18 mouse cellular contexts compared by ENCODE assay signal in the genomic region with DNA sequence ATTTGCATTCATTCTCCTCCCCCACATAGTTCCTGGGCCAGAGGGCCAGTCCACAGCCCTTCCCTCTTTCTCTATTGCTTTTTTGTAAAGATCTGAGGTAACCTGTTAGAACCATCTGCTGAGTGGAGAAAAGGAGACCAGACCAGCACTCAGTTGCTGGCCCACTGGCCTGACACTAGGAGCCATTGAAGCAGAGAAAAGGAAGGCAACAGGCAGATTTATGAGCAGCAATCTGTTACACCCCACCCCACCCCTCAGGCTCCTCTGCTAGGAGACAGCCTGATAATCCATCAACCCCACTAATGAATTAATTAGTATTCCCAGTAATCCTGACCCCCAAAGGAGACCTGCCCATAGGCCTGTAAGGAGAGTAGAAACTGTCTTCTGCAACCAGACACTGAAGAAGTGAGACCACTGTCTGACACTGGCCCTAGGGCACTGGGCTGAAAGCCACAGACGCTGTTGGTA. TPM values are rescaled to one million over a fixed set of nuclear protein-coding genes. Genes with fewer than 3 reads are reported as not detected.
DNase-seq lines count a peak whose midpoint lies in the region; ATAC-seq and TF ChIP-seq lines count a peak whose summit lies in the region.
"Had no signal": no experiment of that assay in that cellular context is flagged by ENCODE, and none has a peak within 500 bp of the region (broad histone marks: within the 10 kb centered on the region; RNA-seq: fewer than 3 reads in every experiment).

No protein-coding gene starts in this region.

- no peak for TF ChIP-seq POLR2A in thymus, adult 2 months (IDR thresholded peaks at IDR 0.05; ENCODE audit: control insufficient read depth, extremely low read depth, insufficient read depth, low read length, poor library complexity)

- H3K36me3 ChIP-seq in forebrain, embryonic 13.5 days (ENCODE audit: poor library complexity, severe bottlenecking): no peaks in the 10 kb centered on the region
- no peaks in the 10 kb centered on the region for H3K36me3 ChIP-seq in hindbrain, postnatal 0 days (ENCODE audit: insufficient read depth, low read length)
- no peaks in the 10 kb centered on the region for H3K36me3 ChIP-seq in neural tube, embryonic 11.5 days (ENCODE audit: control insufficient read depth, insufficient read depth, low read length)
- H3K36me3 ChIP-seq in thymus, adult 2 months (ENCODE audit: control insufficient read depth, insufficient read depth, low read length): no peaks in the 10 kb centered on the region
- no peaks in the 10 kb centered on the region for H3K36me3 ChIP-seq in intestine, embryonic 15.5 days
- H3K36me3 ChIP-seq: heart, embryonic 10.5 days; limb, embryonic 15.5 days; lung, embryonic 15.5 days had no signal

- H3K9me3 ChIP-seq in forebrain, embryonic 13.5 days (replicated peaks): no peaks in the 10 kb centered on the region
- no peaks in the 10 kb centered on the region for H3K9me3 ChIP-seq in hindbrain, postnatal 0 days (ENCODE audit: low read length)
- H3K9me3 ChIP-seq in neural tube, embryonic 11.5 days (ENCODE audit: control insufficient read depth, low read length): no peaks in the 10 kb centered on the region
- no peaks in the 10 kb centered on the region for H3K9me3 ChIP-seq in intestine, embryonic 15.5 days
- H3K9me3 ChIP-seq: heart, embryonic 10.5 days; limb, embryonic 15.5 days; lung, embryonic 15.5 days had no signal

- TF ChIP-seq CTCF in hindbrain, postnatal 0 days (IDR thresholded peaks at IDR 0.05; ENCODE audit: low read depth): no peak
- TF ChIP-seq CTCF in thymus, adult 2 months (IDR thresholded peaks at IDR 0.05; ENCODE audit: borderline replicate concordance, control insufficient read depth, extremely low read depth, insufficient read depth, low read length, poor library complexity): no peak

- peaks cover 5% of the 10 kb centered on the region; the same call in 1 of the 2 replicates for H3K4me1 ChIP-seq in forebrain, embryonic 13.5 days
- H3K4me1 ChIP-seq in hindbrain, postnatal 0 days (ENCODE audit: insufficient read depth, low read length): no peaks in the 10 kb centered on the region
- H3K4me1 ChIP-seq in neural tube, embryonic 11.5 days (ENCODE audit: control insufficient read depth, insufficient read depth, low read length): 0 out of 2 replicates have a peak, but pooled peaks cover 7% of the 10 kb centered on the region
- H3K4me1 ChIP-seq in thymus, adult 2 months (replicated peaks; ENCODE audit: control insufficient read depth, insufficient read depth, low read length): no peaks in the 10 kb centered on the region
- H3K4me1 ChIP-seq in intestine, embryonic 15.5 days (replicated peaks): no peaks in the 10 kb centered on the region
- H3K4me1 ChIP-seq: heart, embryonic 10.5 days; limb, embryonic 15.5 days; lung, embryonic 15.5 days had no signal

- 11% methylated on average over 1 of the region's 1 CpGs for WGBS in forebrain, embryonic 13.5 days
- WGBS in hindbrain, postnatal 0 days: 13% methylated on average over 1 of the region's 1 CpGs
- 4% methylated on average over 1 of the region's 1 CpGs for WGBS in neural tube, embryonic 11.5 days
- 29% methylated on average over 1 of the region's 1 CpGs for WGBS in thymus, adult 2 months
- 24% methylated on average over 1 of the region's 1 CpGs for WGBS in intestine, embryonic 15.5 days

- H3K4me2 ChIP-seq in forebrain, embryonic 13.5 days: no peak overlapping the region
- H3K4me2 ChIP-seq in hindbrain, postnatal 0 days (ENCODE audit: low read depth, low read length): no peak overlapping the region
- H3K4me2 ChIP-seq in neural tube, embryonic 11.5 days (ENCODE audit: low read depth): no peak overlapping the region
- no peak overlapping the region for H3K4me2 ChIP-seq in intestine, embryonic 15.5 days (replicated peaks)
- H3K4me2 ChIP-seq: limb, embryonic 15.5 days; lung, embryonic 15.5 days had no signal

- H3K27ac ChIP-seq in forebrain, embryonic 13.5 days: no peak overlapping the region
- no peak overlapping the region for H3K27ac ChIP-seq in hindbrain, postnatal 0 days
- H3K27ac ChIP-seq in neural tube, embryonic 11.5 days (ENCODE audit: low read depth, low read length): 0 out of 2 replicates have a peak overlapping the region, but pooled peaks have one; percentile 2
- H3K27ac ChIP-seq in thymus, adult 2 months (ENCODE audit: control insufficient read depth, insufficient read depth, low read length): no peak overlapping the region
- H3K27ac ChIP-seq in intestine, embryonic 15.5 days: no peak overlapping the region
- H3K27ac ChIP-seq: gastrocnemius, adult 2 months; heart, embryonic 10.5 days; limb, embryonic 15.5 days; lung, embryonic 15.5 days; stomach, postnatal 0 days had no signal

- ATAC-seq in forebrain, embryonic 13.5 days: peak; percentile 71
- ATAC-seq in hindbrain, postnatal 0 days: peak; percentile 76
- ATAC-seq in neural tube, embryonic 11.5 days (ENCODE audit: insufficient read depth, low FRiP score, low TSS enrichment): peak; percentile 89
- no peak for ATAC-seq in intestine, embryonic 15.5 days
- ATAC-seq: activated CD4-positive, CD25-positive, alpha-beta regulatory T cell, adult 4 months; CD4-positive, CD25-positive, alpha-beta regulatory T cell, adult 4 months had no signal

- no peaks in the 10 kb centered on the region for H3K27me3 ChIP-seq in forebrain, embryonic 13.5 days
- no peaks in the 10 kb centered on the region for H3K27me3 ChIP-seq in hindbrain, postnatal 0 days (ENCODE audit: insufficient read depth, low read length)
- H3K27me3 ChIP-seq in neural tube, embryonic 11.5 days (ENCODE audit: control insufficient read depth, insufficient read depth, low read length): no peaks in the 10 kb centered on the region
- no peaks in the 10 kb centered on the region for H3K27me3 ChIP-seq in thymus, adult 2 months (ENCODE audit: control insufficient read depth, insufficient read depth, low read length)
- H3K27me3 ChIP-seq in intestine, embryonic 15.5 days (replicated peaks): no peaks in the 10 kb centered on the region
- H3K27me3 ChIP-seq: limb, embryonic 15.5 days; lung, embryonic 15.5 days had no signal

- peak; percentile 52 for DNase-seq in embryo, embryonic 11 days
- peak; percentile 34 for DNase-seq in hindbrain, postnatal 0 days (ENCODE audit: low spot score)
- DNase-seq in neural tube, embryonic 11.5 days (ENCODE audit: low spot score): peak; percentile 53
- no peak for DNase-seq in frontal cortex, adult 2 months (ENCODE audit: extremely low spot score in 1 of 2, low spot score in 1 of 2)
- no peak for DNase-seq in testis, postnatal 14 days (ENCODE audit: low spot score)
- no peak for DNase-seq in thymus, adult 2 months
- DNase-seq: cerebellum, adult 11-12 months; gastrocnemius, adult 2 months had no signal

- H3K4me3 ChIP-seq in forebrain, embryonic 13.5 days: no peak overlapping the region
- no peak overlapping the region for H3K4me3 ChIP-seq in hindbrain, postnatal 0 days (ENCODE audit: low read length)
- no peak overlapping the region for H3K4me3 ChIP-seq in neural tube, embryonic 11.5 days (ENCODE audit: low read depth, low read length)
- H3K4me3 ChIP-seq in thymus, adult 2 months (ENCODE audit: control insufficient read depth, insufficient read depth, low read length): no peak overlapping the region
- H3K4me3 ChIP-seq in intestine, embryonic 15.5 days (replicated peaks): no peak overlapping the region
- H3K4me3 ChIP-seq: gastrocnemius, adult 2 months; heart, embryonic 10.5 days; limb, embryonic 15.5 days; lung, embryonic 15.5 days had no signal

- H3K9ac ChIP-seq in forebrain, embryonic 13.5 days: no peak overlapping the region
- H3K9ac ChIP-seq in hindbrain, postnatal 0 days (replicated peaks; ENCODE audit: low read length): no peak overlapping the region
- no peak overlapping the region for H3K9ac ChIP-seq in neural tube, embryonic 11.5 days (ENCODE audit: low read length)
- H3K9ac ChIP-seq in intestine, embryonic 15.5 days: no peak overlapping the region
- H3K9ac ChIP-seq: limb, embryonic 15.5 days; lung, embryonic 15.5 days had no signal

RNA-seq across cellular contexts. Expression of gene Neurod4, which starts 2.0 kb away (rescaled TPM):
- 4.4 and 4.7 TPM in 2 replicates for polyA plus RNA-seq in forebrain, embryonic 13.5 days (2015; fragmentation: Nextera tagmentation; extraction: Ambion mirVana)
- 0.65 and 2.6 TPM in 2 replicates for total RNA-seq in hindbrain, postnatal 0 days (2014; rRNA removed)
- 0.91 and 1.3 TPM in 2 replicates for polyA plus RNA-seq in hindbrain, postnatal 0 days (2015; fragmentation: Nextera tagmentation; extraction: Ambion mirVana)
- polyA plus RNA-seq in neural tube, embryonic 11.5 days (2014; fragmentation: Nextera tagmentation; extraction: Ambion mirVana): 52.7 and 59.2 TPM in 2 replicates
- polyA plus RNA-seq in frontal cortex, adult 2 months (2012; rRNA removed): 0.30 and 0.46 TPM in 2 replicates
- 0.05 TPM in 1 of 2 replicates, not detected in the other for polyA plus RNA-seq in thymus, adult 2 months (2012; rRNA removed)
- polyA plus RNA-seq in intestine, embryonic 15.5 days (2015; fragmentation: Nextera tagmentation; extraction: Ambion mirVana): 0.04 and 0.05 TPM in 2 replicates
- total RNA-seq: gastrocnemius, adult 2 months; monocyte, adult 5-6 weeks had no signal
- polyA plus RNA-seq: CD4-positive, CD25-positive, alpha-beta regulatory T cell, adult 4 months; kidney, embryonic 14.5 days; limb, embryonic 15.5 days; lung, embryonic 15.5 days; stomach, postnatal 0 days had no signal

RNA-seq across cellular contexts. Expression of gene Tespa1, which starts 40.7 kb away (rescaled TPM):
- polyA plus RNA-seq in forebrain, embryonic 13.5 days (2015; fragmentation: Nextera tagmentation; extraction: Ambion mirVana): not detected in 2 replicates
- total RNA-seq in hindbrain, postnatal 0 days (2014; rRNA removed): not detected in 2 replicates
- not detected in 2 replicates for polyA plus RNA-seq in hindbrain, postnatal 0 days (2015; fragmentation: Nextera tagmentation; extraction: Ambion mirVana)
- 0.28 and 0.41 TPM in 2 replicates for polyA plus RNA-seq in neural tube, embryonic 11.5 days (2014; fragmentation: Nextera tagmentation; extraction: Ambion mirVana)
- polyA plus RNA-seq in frontal cortex, adult 2 months (2012; rRNA removed): 0.12 and 0.13 TPM in 2 replicates
- polyA plus RNA-seq in thymus, adult 2 months (2012; rRNA removed): 68.1 and 72.4 TPM in 2 replicates
- polyA plus RNA-seq in intestine, embryonic 15.5 days (2015; fragmentation: Nextera tagmentation; extraction: Ambion mirVana): 1.2 and 1.3 TPM in 2 replicates
- polyA plus RNA-seq: kidney, embryonic 14.5 days had no signal

Comparison
In these comparisons a context has a peak if more than half of its experiments do, and no peak if none do; other contexts are left out.
1. DNase-seq: peak in embryo, embryonic 11 days (single experiment), hindbrain, postnatal 0 days (single experiment) and neural tube, embryonic 11.5 days (single experiment); none in frontal cortex, adult 2 months (0 of 2), testis, postnatal 14 days (single experiment) and thymus, adult 2 months (single experiment).
2. RNA of gene Tespa1, which starts 40.7 kb away (polyA plus RNA-seq): 68.1 to 72.4 TPM in thymus, adult 2 months; 1.2 to 1.3 TPM in intestine, embryonic 15.5 days, 0.28 to 0.41 TPM in neural tube, embryonic 11.5 days, 0.12 to 0.13 TPM in frontal cortex, adult 2 months, not detected in hindbrain, postnatal 0 days and not detected in forebrain, embryonic 13.5 days; every median in the first group is over 10 times any median in the second.